Mouse (Mus musculus): ENCODE results near the gene Nacc2.

DNA sequence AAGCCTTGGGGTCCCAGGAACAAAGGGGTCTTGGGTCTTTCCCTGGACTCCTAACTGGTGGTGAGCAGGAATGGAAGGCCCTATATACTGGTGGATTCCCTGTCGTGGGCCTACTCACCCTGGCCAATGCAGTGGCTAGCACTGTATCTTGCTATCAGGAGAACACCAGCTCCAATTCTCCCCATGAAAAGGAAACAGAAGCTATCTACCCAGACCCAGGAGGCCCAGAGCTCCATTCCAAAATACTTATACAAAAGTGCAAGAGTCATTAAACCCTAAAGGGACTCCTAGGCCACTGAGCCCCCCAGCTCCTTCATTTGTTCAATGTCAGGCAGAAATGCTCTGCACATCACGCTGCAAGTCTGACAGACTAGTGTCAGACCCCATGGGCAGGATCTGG, 34.0 kb downstream of the Nacc2 start:
- no peak for TF ChIP-seq CTCF (IDR thresholded peaks at IDR 0.05; ENCODE audit: low read depth)
- TF ChIP-seq EP300 (optimal IDR thresholded peaks at IDR 0.05), result no peak

All from stomach, postnatal 0 days (tissue).